Mouse (Mus musculus): ENCODE measurements around the gene Gtf2b. TPM values are rescaled to one million over a fixed set of nuclear protein-coding genes. Genes with fewer than 3 reads are reported as not detected.
A peak's percentile ranks its signal among the peaks of the same experiment; 100 is the strongest.

Gene Gtf2b
- 29.5 and 38.7 TPM in 2 replicates for total RNA-seq (2014; rRNA removed)
- 45.6 and 51.2 TPM in 2 replicates for polyA plus RNA-seq (2015; fragmentation: Nextera tagmentation; extraction: Ambion mirVana)

DNA sequence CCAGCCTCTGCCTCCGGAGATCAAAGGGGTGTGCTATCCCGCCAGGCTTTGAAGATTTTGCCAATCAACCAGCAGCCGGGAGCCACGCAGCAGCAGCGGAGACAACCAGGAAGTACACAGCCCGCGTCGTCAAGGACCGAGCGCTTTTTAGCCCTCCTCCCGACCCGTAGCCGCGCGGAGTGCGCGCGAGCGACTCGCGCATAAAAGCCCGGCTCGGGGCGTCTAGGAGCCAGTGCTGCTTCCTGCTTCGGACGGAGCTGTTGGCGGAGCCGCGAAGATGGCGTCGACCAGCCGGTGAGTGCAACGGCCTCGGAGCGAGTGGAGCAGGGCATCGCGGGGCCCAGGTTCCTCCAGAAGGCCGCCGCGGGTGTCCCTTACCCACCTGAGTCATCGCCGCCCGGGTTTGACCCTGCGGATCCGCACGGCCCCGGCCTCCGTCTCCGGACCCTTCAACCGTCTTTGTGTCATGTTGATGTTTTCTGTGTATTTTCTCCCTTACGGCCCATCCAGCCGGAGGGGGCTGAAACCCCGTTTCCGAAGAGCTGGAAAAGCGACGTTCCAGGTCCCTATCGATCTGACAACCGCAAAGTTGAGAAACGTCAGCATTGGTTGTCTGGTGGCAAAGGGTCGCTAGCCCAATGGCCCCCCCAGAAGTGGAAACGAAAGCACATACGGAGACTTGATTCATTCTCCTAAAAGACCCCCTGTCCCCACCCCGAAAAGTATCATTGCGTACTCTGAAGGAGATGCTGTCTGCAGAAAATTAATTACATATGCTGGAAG, at the start of gene Gtf2b:
Gene Gtf2b, plus strand, starts transcription at position 51 of the 783 bp plus-strand sequence.
- H3K27ac ChIP-seq (ENCODE audit: low read depth, low read length), result peak within 1 kb of the TSS; percentile 60
- H3K36me3 ChIP-seq (ENCODE audit: insufficient read depth, low read length), result no peaks in the 10 kb centered on the region
- WGBS, result under 1% methylated on average over 64 of the region's 64 CpGs
- no peaks in the 10 kb centered on the region for H3K9me3 ChIP-seq (ENCODE audit: low read length)
- peak within 1 kb of the TSS; percentile 80 for H3K4me2 ChIP-seq (ENCODE audit: low read depth, low read length, poor library complexity, severe bottlenecking)
- peak within 1 kb of the TSS; percentile 74 for H3K9ac ChIP-seq (replicated peaks; ENCODE audit: low read length, poor library complexity, severe bottlenecking)
- ATAC-seq (ENCODE audit: low FRiP score) (peak; percentile 98), DNase-seq (ENCODE audit: low spot score) (peak; percentile 95)
- H3K4me3 ChIP-seq (ENCODE audit: low read depth, low read length), result peak within 1 kb of the TSS; percentile 62
- peaks cover 6% of the 10 kb centered on the region; the same call in 1 of the 2 replicates for H3K4me1 ChIP-seq (ENCODE audit: insufficient read depth, low read length)
- TF ChIP-seq CTCF (IDR thresholded peaks at IDR 0.05), result peak; percentile 14; the same call in 1 of the 2 replicates
- H3K27me3 ChIP-seq (ENCODE audit: insufficient read depth, low read length), result no peaks in the 10 kb centered on the region

GRCm38 (mm10) chr3:142725481-142725880, 39.4 kb upstream of the Gtf2b start:
- DNase-seq (ENCODE audit: low spot score) (peak; percentile 7), ATAC-seq (ENCODE audit: low FRiP score) (peak; percentile 65; the same call in 1 of the 2 replicates)
- Histone ChIP-seq H3K4me3 (ENCODE audit: low read depth, low read length) (no peak overlapping the region), H3K4me1 (ENCODE audit: insufficient read depth, low read length) (no peaks in the 10 kb centered on the region), H3K27ac (ENCODE audit: low read depth, low read length) (no peak overlapping the region), H3K9ac (replicated peaks; ENCODE audit: low read length, poor library complexity, severe bottlenecking) (no peak overlapping the region), H3K36me3 (ENCODE audit: insufficient read depth, low read length) (no peaks in the 10 kb centered on the region), H3K27me3 (ENCODE audit: insufficient read depth, low read length) (no peaks in the 10 kb centered on the region), H3K9me3 (ENCODE audit: low read length) (no peaks in the 10 kb centered on the region), H3K4me2 (ENCODE audit: low read depth, low read length, poor library complexity, severe bottlenecking) (no peak overlapping the region)
- WGBS, result 78% methylated on average over 2 of the region's 2 CpGs
- TF ChIP-seq CTCF (IDR thresholded peaks at IDR 0.05), result no peak

- Histone ChIP-seq H3K4me1 (ENCODE audit: insufficient read depth, low read length) (no peaks in the 10 kb centered on the region), H3K9ac (replicated peaks; ENCODE audit: low read length, poor library complexity, severe bottlenecking) (no peak overlapping the region)
Measured at GRCm38 (mm10) chr3:142725969-142726672, 38.7 kb upstream of the Gtf2b start.

GRCm38 (mm10) chr3:142734291-142734690, 30.6 kb upstream of the Gtf2b start:
- Histone ChIP-seq H3K27ac (ENCODE audit: low read depth, low read length) (no peak overlapping the region), H3K27me3 (ENCODE audit: insufficient read depth, low read length) (no peaks in the 10 kb centered on the region), H3K4me3 (ENCODE audit: low read depth, low read length) (no peak overlapping the region), H3K4me1 (ENCODE audit: insufficient read depth, low read length) (no peaks in the 10 kb centered on the region), H3K36me3 (ENCODE audit: insufficient read depth, low read length) (no peaks in the 10 kb centered on the region), H3K4me2 (ENCODE audit: low read depth, low read length, poor library complexity, severe bottlenecking) (no peak overlapping the region), H3K9ac (replicated peaks; ENCODE audit: low read length, poor library complexity, severe bottlenecking) (no peak overlapping the region), H3K9me3 (ENCODE audit: low read length) (no peaks in the 10 kb centered on the region)
- ATAC-seq (ENCODE audit: low FRiP score) (no peak), DNase-seq (ENCODE audit: low spot score) (no peak)
- 46% methylated on average over 12 of the region's 12 CpGs for WGBS
- TF ChIP-seq CTCF (IDR thresholded peaks at IDR 0.05), result no peak

More at GRCm38 (mm10) chr3:142725969-142726672, 38.7 kb upstream of the Gtf2b start:
- H3K9me3 ChIP-seq (ENCODE audit: low read length), result no peaks in the 10 kb centered on the region
- DNase-seq (ENCODE audit: low spot score) (no peak), ATAC-seq (ENCODE audit: low FRiP score) (no peak)
- H3K36me3 ChIP-seq (ENCODE audit: insufficient read depth, low read length), result no peaks in the 10 kb centered on the region
- H3K27me3 ChIP-seq (ENCODE audit: insufficient read depth, low read length), result no peaks in the 10 kb centered on the region
- H3K4me2 ChIP-seq (ENCODE audit: low read depth, low read length, poor library complexity, severe bottlenecking), result no peak overlapping the region
- H3K27ac ChIP-seq (ENCODE audit: low read depth, low read length), result no peak overlapping the region
- WGBS, result 83% methylated on average over 22 of the region's 22 CpGs
- TF ChIP-seq CTCF (IDR thresholded peaks at IDR 0.05), result no peak
- H3K4me3 ChIP-seq (ENCODE audit: low read depth, low read length), result no peak overlapping the region

DNA sequence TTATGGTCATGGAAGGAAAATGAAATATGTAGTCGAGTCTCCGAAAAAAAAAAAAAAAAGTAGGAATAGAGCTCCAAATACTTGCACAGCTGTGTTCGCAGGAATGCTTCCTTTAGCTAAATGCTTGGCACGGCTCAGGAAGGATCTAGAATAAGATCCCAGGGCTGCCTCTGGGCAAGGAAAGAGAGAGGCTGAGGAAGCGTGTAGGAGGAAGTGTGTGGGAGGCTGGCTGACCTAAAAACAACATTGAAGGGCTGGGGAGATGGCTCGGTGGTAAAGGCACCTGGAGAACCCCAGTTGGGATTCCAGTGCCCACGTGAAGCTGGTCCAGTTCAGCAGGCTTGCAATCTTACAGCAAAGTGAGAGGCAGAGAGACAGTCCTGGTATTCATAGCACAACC, 23.9 kb upstream of the Gtf2b start:
- Histone ChIP-seq H3K36me3 (ENCODE audit: insufficient read depth, low read length) (no peaks in the 10 kb centered on the region), H3K4me1 (ENCODE audit: insufficient read depth, low read length) (no peaks in the 10 kb centered on the region), H3K4me2 (ENCODE audit: low read depth, low read length, poor library complexity, severe bottlenecking) (no peak overlapping the region), H3K27ac (ENCODE audit: low read depth, low read length) (no peak overlapping the region), H3K4me3 (ENCODE audit: low read depth, low read length) (no peak overlapping the region), H3K27me3 (ENCODE audit: insufficient read depth, low read length) (no peaks in the 10 kb centered on the region), H3K9ac (replicated peaks; ENCODE audit: low read length, poor library complexity, severe bottlenecking) (no peak overlapping the region), H3K9me3 (ENCODE audit: low read length) (no peaks in the 10 kb centered on the region)
- no peak for DNase-seq (ENCODE audit: low spot score)
- ATAC-seq (ENCODE audit: low FRiP score), result no peak
- no peak for TF ChIP-seq CTCF (IDR thresholded peaks at IDR 0.05)
- WGBS, result 82% methylated on average over 7 of the region's 7 CpGs
